Mouse (Mus musculus) CD8-positive naive resting alpha-beta T cell, adult 2 months (primary cell): ENCODE measurements around the gene Knstrn.

Experiments
- DNase-seq, 2 experiments: peaks; one replicate each; pipeline ENCODE4 v3.0.0; 2022; ENCODE audit warnings: low read depth in 2 of 2, low spot score in 2 of 2

The Knstrn gene

GRCm38 (mm10) chr2:118899981-118900825 is 86.4 kb downstream of the Knstrn start, which contains the start of gene Bahd1:
Gene Bahd1, plus strand, starts transcription at chr2:118900377.
- DNase-seq: peak; percentile 11 to 14

DNA sequence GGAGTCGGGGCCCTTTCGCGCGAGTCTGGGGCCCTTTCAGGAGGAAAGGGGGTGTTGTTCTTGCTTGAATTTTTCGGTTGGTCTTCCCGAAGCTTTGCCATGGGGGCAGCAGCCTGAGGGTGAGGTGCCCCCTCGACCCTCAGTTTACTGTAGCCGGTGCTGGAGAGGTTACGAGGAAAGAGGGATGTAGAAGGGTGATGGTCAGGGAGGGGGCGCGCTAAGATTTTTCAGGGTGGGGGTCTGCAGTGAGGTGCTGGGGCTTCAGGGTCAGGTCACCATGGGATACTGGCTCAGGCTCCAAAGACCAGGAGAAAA is 87.0 kb downstream of the Knstrn start:
- DNase-seq: no peak

- DNase-seq: peak; percentile 85 to 86
Measured at GRCm38 (mm10) chr2:118901175-118902031, 87.6 kb downstream of the Knstrn start.

GRCm38 (mm10) chr2:118902051-118903025 is 88.5 kb downstream of the Knstrn start:
- DNase-seq: peak in 1 of 2 experiments; percentile 6

- no peak for DNase-seq
Measured at GRCm38 (mm10) chr2:118903333-118903741, 89.5 kb downstream of the Knstrn start.
